Mouse (Mus musculus): ENCODE measurements at regions not wholly inside any gene's neighbourhood (a gene's known extent, or its start where the extent isn't known, plus 50 kb on each side); places are given as distances from the start of the nearest gene placed in this dataset.
A peak's percentile ranks its signal among the peaks of the same experiment; 100 is the strongest.
"Not testable (repeated sequence)": the region's sequence is repeated elsewhere in the genome, so short reads cannot be mapped to it uniquely, and the experiment has no call there.

- no peak for DNase-seq (ENCODE audit: low spot score in 2 of 2)
Observed at GRCm38 (mm10) chr14:86322365-86322764, 818.7 kb downstream of the Diaph3 start.

- no peak for DNase-seq (ENCODE audit: low spot score in 2 of 2)
Observed at GRCm38 (mm10) chr14:86315974-86316373, 825.1 kb downstream of the Diaph3 start.

- no peak for DNase-seq (ENCODE audit: low spot score in 2 of 2)
Observed at GRCm38 (mm10) chr14:86308949-86309543, 832.0 kb downstream of the Diaph3 start.

GRCm38 (mm10) chr14:86307806-86308205 is 833.2 kb downstream of the Diaph3 start:
- peak; percentile 37 to 61 for DNase-seq (ENCODE audit: low spot score in 2 of 2)

- no peak for DNase-seq (ENCODE audit: low spot score in 2 of 2)
Observed at GRCm38 (mm10) chr14:86301666-86302065, 839.4 kb downstream of the Diaph3 start.

GRCm38 (mm10) chr14:86300811-86301210 is 840.2 kb downstream of the Diaph3 start:
- no peak for DNase-seq (ENCODE audit: low spot score in 2 of 2)

GRCm38 (mm10) chr14:86297991-86298390 is 843.0 kb downstream of the Diaph3 start:
- no peak for DNase-seq (ENCODE audit: low spot score in 2 of 2)

GRCm38 (mm10) chr14:86294606-86295005 is 846.4 kb downstream of the Diaph3 start:
- not testable (repeated sequence) for DNase-seq (ENCODE audit: low spot score in 2 of 2)

- no peak for DNase-seq (ENCODE audit: low spot score in 2 of 2)
Observed at GRCm38 (mm10) chr14:86293804-86294203, 847.2 kb downstream of the Diaph3 start.

- DNase-seq (ENCODE audit: low spot score in 2 of 2) = no peak
Observed at GRCm38 (mm10) chr14:86293371-86293770, 847.7 kb downstream of the Diaph3 start.

- no peak for DNase-seq (ENCODE audit: low spot score in 2 of 2)
Observed at GRCm38 (mm10) chr14:86290556-86290955, 850.5 kb downstream of the Diaph3 start.

- peak in 1 of 2 experiments; percentile 77 for DNase-seq (ENCODE audit: low spot score in 2 of 2)
Observed at GRCm38 (mm10) chr14:86261640-86262230, 879.3 kb downstream of the Diaph3 start.

GRCm38 (mm10) chr14:86254196-86254595 is 886.8 kb downstream of the Diaph3 start:
- DNase-seq (ENCODE audit: low spot score in 2 of 2) = no peak

- no peak for DNase-seq (ENCODE audit: low spot score in 2 of 2)
Observed at GRCm38 (mm10) chr14:86251617-86252016, 889.4 kb downstream of the Diaph3 start.

GRCm38 (mm10) chr14:86247686-86248085 is 893.3 kb downstream of the Diaph3 start:
- peak in 1 of 2 experiments; percentile 18 for DNase-seq (ENCODE audit: low spot score in 2 of 2)

- DNase-seq (ENCODE audit: low spot score in 2 of 2) = no peak
Observed at GRCm38 (mm10) chr14:86246770-86247169, 894.3 kb downstream of the Diaph3 start.

- DNase-seq (ENCODE audit: low spot score in 2 of 2) = no peak
Observed at GRCm38 (mm10) chr14:86243662-86244061, 897.4 kb downstream of the Diaph3 start.

- DNase-seq (ENCODE audit: low spot score in 2 of 2) = peak in 1 of 2 experiments; percentile 13
Observed at GRCm38 (mm10) chr14:86242836-86243235, 898.2 kb downstream of the Diaph3 start.

- no peak for DNase-seq (ENCODE audit: low spot score in 2 of 2)
Observed at GRCm38 (mm10) chr14:86239090-86239489, 901.9 kb downstream of the Diaph3 start.

GRCm38 (mm10) chr14:86233305-86233704 is 907.7 kb downstream of the Diaph3 start:
- no peak for DNase-seq (ENCODE audit: low spot score in 2 of 2)

- DNase-seq (ENCODE audit: low spot score in 2 of 2) = no peak
Observed at GRCm38 (mm10) chr14:86230609-86231008, 910.4 kb downstream of the Diaph3 start.

- DNase-seq (ENCODE audit: low spot score in 2 of 2) = no peak
Observed at GRCm38 (mm10) chr14:86229755-86230154, 911.3 kb downstream of the Diaph3 start.

- no peak for DNase-seq (ENCODE audit: low spot score in 2 of 2)
Observed at GRCm38 (mm10) chr14:86215711-86216110, 925.3 kb downstream of the Diaph3 start.
